Mouse (Mus musculus) olfactory bulb, adult 2 months (tissue): Measurements from ENCODE around the gene Cops7b. TPM values are rescaled to one million over a fixed set of nuclear protein-coding genes. Genes with fewer than 3 reads are reported as not detected.

Experiments
- H3K27ac ChIP-seq: fragments of 200-500 bp; 2 replicates; pipeline ENCODE4 v1.5.1; 2012; ENCODE audit warnings: low read depth, low read length; ENCODE audit not compliant: insufficient read depth
- H3K4me1 ChIP-seq: fragments of 200-500 bp; 2 replicates; pipeline ENCODE4 v1.6.1; 2012; ENCODE audit warnings: low read length; ENCODE audit not compliant: control insufficient read depth, insufficient read depth
- H3K4me3 ChIP-seq: fragments of 200-500 bp; 2 replicates; pipeline ENCODE4 v1.5.1; 2012; ENCODE audit warnings: mild to moderate bottlenecking, low read depth, low read length, moderate library complexity; ENCODE audit not compliant: insufficient read depth
- CTCF ChIP-seq: fragments of 200-500 bp; IDR thresholded peaks from 2 replicates; pipeline ENCODE4 v1.5.1; 2012; ENCODE audit warnings: low read depth, mild to moderate bottlenecking, low read length, moderate library complexity; ENCODE audit not compliant: insufficient read depth
- POLR2A ChIP-seq: fragments of 200-500 bp; IDR thresholded peaks from 2 replicates; pipeline ENCODE4 v1.6.1; 2012; ENCODE audit warnings: mild to moderate bottlenecking, low read depth, low read length, moderate library complexity; ENCODE audit not compliant: insufficient read depth
- WGBS: fragments of 180-500 bp; shearing (Covaris S2); methylation state at CpG from one replicate; pipeline ENCODE4 v1.1.7; 2018; 5-methylcytosine and 5-hydroxymethylcytosine counted together
- polyA plus RNA-seq: library from polyadenylated mRNA; stranded (reverse); fragments of >200 nt; gene quantifications from 2 replicates; pipeline ENCODE4 v1.2.4, GENCODE M21; 2012; ENCODE audit warnings: low replicate concordance; ENCODE audit not compliant: missing spikeins, insufficient read depth, insufficient read length

Cops7b gene
- polyA plus RNA-seq, 1 experiment, result not detected

DNA sequence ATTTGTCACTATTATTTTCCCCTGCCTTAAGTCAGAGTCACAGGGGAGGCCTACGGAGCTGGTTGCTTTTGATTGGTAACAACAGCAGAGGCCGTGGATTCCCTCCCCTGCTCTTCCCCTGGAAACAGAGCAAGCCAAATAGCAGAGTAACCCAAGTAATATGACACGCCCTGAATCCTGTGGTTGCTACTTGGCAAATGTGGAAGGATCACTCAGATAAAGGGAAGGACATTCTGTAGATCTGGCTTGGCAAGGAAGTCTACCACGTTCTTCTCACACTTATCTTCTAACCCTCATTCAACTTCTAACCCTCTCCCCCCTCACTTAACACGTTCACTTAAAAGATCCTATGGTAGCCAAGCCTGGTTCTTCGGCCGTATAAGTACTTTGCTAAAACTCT, 24.8 kb upstream of the Cops7b start:
- TF ChIP-seq POLR2A (no peak), CTCF (no peak)
- WGBS, result 81% methylated on average over 7 of the region's 7 CpGs
- Histone ChIP-seq H3K27ac (no peak overlapping the region), H3K4me3 (no peak overlapping the region), H3K4me1 (no peaks in the 10 kb centered on the region)

DNA sequence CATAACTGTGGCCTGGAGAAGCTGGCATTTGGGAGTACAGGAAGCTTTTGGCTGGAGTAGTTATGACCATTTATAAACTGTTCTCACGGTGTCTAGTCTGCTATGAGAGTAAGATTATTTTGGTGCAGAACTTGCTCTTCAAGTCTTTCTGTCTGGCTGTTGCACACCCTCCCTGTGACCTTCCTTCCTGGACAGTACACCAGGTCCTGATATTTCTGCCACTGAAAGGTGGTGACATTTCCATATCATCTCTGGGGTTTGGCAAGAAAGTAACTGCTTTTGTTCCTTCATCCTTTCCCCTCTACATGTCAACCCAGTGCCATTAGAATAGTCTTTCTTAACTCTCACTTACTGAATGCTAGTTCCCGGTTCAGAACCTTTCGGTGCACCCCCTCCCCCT, 23.5 kb upstream of the Cops7b start:
- H3K27ac ChIP-seq, result no peak overlapping the region
- H3K4me3 ChIP-seq, result no peak overlapping the region
- no peak for TF ChIP-seq CTCF
- no peak for TF ChIP-seq POLR2A
- WGBS, result 91% methylated on average over 3 of the region's 3 CpGs
- no peaks in the 10 kb centered on the region for H3K4me1 ChIP-seq

DNA sequence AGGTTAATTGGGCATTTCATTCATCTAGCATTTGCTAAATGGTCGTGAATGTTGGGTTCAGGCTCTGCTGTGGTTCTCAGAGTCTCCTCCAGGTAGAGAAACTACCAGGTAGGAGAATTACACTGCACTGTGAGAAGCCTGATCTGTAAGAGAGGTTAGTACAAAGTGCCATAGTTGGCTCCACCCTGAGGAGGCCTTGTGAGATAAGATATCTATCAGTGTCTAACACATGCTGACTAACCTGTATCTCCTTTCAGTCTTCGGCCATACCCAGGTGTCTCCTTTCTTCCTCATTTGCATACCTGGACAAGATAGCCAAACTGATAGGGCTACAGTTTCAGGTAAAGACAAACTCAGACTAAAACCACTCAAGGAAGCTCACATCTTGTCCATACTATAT, 20.0 kb upstream of the Cops7b start:
- H3K4me3 ChIP-seq, result no peak overlapping the region
- no peaks in the 10 kb centered on the region for H3K4me1 ChIP-seq
- WGBS, result 91% methylated on average over 2 of the region's 2 CpGs
- H3K27ac ChIP-seq, result no peak overlapping the region
- TF ChIP-seq POLR2A (no peak), CTCF (no peak)

DNA sequence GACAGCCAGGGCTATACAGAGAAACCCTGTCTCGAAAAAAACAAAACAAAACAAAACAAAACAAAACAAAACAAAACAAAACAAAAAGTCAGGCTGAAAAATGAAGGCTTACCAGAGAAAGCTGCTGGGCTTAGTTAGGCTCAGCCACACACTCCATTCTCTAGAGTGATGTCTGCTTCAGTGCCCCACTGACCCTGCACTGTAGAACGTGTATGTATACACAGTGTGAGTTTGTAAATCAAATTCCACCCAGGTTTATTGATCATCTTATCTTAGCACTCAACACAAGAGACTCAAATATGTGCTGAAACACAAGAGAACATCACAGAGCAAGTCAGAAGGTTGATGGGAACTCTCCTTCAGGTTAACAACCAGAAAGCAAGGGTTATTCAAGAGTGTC, 14.3 kb upstream of the Cops7b start:
- Histone ChIP-seq H3K4me1 (no peaks in the 10 kb centered on the region), H3K27ac (no peak overlapping the region), H3K4me3 (no peak overlapping the region)
- TF ChIP-seq POLR2A, result no peak
- no peak for TF ChIP-seq CTCF
- 88% methylated on average over 2 of the region's 2 CpGs for WGBS

DNA sequence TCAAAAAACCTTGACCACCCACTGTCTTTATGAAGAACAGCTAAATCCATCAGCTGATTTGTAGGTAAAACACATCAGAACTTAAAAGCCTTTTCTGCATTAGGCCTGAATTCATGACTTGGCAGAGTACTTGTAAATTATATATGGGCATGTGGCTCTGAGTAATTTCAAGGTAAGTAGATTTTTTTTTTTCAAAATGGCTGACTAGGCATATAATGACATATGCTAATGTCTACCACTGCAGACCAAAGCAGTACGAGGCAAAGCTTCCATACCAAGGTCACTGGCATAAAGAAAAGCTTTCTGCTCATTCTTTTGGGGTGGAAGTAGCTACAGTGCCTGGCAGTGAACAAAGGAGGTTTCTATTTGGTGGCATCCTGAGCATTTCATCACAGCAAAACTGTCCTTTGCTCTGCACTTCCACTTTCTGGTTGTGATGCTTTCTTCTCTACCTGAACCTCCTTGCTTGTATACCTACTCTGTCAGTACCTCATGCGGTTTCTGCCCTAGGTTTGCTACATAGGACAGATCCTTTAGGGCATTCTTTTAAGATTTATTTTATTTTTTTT, 13.3 kb upstream of the Cops7b start:
- TF ChIP-seq CTCF (no peak), POLR2A (no peak)
- Histone ChIP-seq H3K27ac (no peak overlapping the region), H3K4me3 (no peak overlapping the region), H3K4me1 (no peaks in the 10 kb centered on the region)
- WGBS, result 89% methylated on average over 2 of the region's 2 CpGs

DNA sequence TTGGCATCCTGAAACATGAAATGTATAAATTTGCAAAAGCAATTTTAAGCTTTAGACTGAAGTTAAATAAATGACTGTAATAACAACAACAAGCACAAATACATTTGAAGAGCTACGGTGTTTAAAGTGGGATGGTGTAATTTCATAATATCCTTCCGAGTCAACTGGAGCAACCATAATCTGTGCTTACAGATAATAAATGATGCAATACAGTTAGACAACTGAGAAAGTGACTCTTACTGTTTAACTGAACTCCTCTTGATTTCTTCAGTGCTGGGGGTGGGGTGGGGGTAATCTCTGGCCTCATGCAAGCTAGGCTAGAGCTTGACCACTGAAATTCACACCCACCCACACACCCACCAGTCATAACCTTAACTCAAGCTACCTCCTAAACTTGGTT, 11.3 kb upstream of the Cops7b start:
- 87% methylated on average over 2 of the region's 2 CpGs for WGBS
- TF ChIP-seq CTCF (no peak), POLR2A (no peak)
- H3K4me3 ChIP-seq, result no peak overlapping the region
- H3K27ac ChIP-seq, result no peak overlapping the region
- H3K4me1 ChIP-seq, result no peaks in the 10 kb centered on the region

DNA sequence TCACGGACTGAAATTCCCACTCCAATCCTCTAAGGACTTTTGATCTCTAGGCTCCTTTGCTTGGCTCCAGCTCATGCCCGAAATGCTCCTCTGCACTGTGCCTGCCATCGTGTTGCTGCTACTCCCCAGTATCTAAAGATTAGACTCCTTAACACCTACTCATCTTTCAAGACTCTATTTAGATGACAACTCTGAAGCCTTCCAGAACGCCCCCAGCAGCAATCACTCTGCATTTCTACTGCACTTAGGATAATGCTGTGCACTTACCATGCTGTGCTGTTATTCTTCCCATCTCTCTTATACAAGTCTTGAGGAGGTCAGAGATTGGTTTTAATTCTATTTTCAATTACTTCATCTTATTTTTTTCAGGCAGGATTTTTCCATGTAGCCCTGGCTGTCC, 10.8 kb upstream of the Cops7b start:
- no peak for TF ChIP-seq POLR2A
- no peak for TF ChIP-seq CTCF
- WGBS, result 79% methylated on average over 4 of the region's 4 CpGs
- no peak overlapping the region for H3K4me3 ChIP-seq
- no peak overlapping the region for H3K27ac ChIP-seq
- H3K4me1 ChIP-seq, result no peaks in the 10 kb centered on the region

DNA sequence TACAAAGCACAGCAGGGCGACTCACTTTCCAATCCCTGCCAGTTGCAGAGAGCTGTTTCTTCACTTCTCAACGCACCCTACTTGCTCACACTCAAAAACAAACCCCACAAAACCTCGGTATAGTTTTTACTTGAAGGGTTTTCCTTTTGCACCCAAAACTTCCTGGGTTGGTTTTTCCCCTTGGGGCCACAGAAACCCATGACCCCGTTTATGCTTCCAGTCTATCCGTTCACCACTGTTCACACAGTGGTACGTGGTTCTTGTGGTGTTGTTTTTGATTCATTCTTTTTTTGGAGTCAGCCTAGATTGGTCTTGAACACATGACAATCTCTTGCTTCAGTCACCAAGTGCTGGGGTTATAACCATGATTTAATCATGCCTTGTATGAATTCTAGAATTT, 2.3 kb upstream of the Cops7b start:
- 79% methylated on average over 6 of the region's 6 CpGs for WGBS
- TF ChIP-seq POLR2A (no peak), CTCF (no peak)
- H3K4me1 ChIP-seq, result peaks cover 2% of the 10 kb centered on the region; the same call in 1 of the 2 replicates
- H3K4me3 ChIP-seq, result no peak overlapping the region
- H3K27ac ChIP-seq, result no peak overlapping the region

DNA sequence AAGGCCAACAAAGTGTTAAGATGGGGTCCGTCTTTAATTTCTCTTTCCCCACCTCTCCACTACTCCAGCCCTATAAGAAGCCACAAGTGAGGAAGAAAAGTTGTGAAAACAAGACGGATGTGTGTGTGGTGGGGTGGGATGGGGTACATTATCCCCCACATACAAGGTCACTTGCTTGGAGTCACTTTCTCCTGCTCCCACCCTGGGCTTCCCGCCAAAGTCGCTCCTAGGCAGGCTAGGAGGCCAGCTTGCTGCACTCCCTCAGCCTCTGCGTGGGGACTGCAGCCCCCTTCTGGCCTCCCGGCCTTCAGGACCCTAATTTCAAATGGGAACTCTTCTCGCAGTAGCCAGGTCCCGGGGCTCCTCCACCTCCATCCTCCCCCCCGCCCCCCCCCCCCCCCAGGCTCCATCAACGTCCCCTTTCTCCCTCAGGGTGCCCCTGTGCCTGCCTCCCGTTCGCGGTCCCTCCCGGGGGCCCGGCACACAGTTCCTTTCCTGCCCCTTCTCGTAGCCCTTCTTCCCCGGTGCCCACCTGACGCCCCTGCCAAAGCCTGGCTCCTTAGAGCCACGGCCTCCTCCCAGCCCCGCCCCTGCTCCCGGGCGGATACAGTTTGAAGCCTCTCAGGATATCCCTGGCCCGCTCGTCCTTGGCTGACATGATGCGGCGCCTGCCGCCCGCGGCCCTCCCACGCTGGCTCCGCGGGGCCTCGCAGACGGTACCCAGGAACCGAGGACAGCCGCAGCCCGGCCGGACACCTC, 833 bp upstream of the Cops7b start:
- no peak for TF ChIP-seq CTCF
- no peak for TF ChIP-seq POLR2A
- Histone ChIP-seq H3K4me1 (peaks cover 5% of the 10 kb centered on the region), H3K27ac (no peak overlapping the region), H3K4me3 (peak overlapping the region; percentile 63)
- under 1% methylated on average over 38 of the region's 38 CpGs for WGBS
